Mouse (Mus musculus) left cerebral cortex, adult 8-10 months (tissue): ENCODE results near the gene Pcdh9. TPM values are rescaled to one million over a fixed set of nuclear protein-coding genes. Genes with fewer than 3 reads are reported as not detected.

Experiments
- DNase-seq, 2 experiments: peaks; one replicate each; pipeline ENCODE4 v3.0.0; 2022; ENCODE audit warnings: low spot score in 2 of 2
- total RNA-seq, 4 experiments: library from RNA; stranded (reverse); gene quantifications; 2 replicates each; pipeline ENCODE4 v1.2.4; 2022

Pcdh9 gene
- total RNA-seq, 4 experiments from 2014 or later = 170 to 200 (median 175) TPM

DNA sequence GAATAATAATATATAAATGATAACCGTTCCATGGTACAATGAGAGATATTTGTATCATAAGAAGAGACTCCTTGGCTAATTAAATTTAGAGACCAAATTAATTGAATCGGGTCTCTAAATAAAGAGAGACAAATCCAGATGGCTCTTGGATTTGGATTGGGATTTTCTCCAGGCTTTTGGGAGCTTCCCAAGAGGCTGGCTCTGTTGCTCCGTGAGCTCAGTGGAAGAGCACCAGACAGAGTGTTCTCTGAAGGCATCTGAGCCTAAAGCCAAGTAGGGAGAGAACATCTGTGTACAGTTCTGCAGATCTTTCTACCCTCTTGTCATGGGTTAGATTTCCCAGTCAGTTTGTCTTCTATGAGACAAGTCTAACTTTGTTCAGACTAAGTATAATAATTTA, 95.9 kb downstream of the Pcdh9 start:
- DNase-seq = no peak

DNA sequence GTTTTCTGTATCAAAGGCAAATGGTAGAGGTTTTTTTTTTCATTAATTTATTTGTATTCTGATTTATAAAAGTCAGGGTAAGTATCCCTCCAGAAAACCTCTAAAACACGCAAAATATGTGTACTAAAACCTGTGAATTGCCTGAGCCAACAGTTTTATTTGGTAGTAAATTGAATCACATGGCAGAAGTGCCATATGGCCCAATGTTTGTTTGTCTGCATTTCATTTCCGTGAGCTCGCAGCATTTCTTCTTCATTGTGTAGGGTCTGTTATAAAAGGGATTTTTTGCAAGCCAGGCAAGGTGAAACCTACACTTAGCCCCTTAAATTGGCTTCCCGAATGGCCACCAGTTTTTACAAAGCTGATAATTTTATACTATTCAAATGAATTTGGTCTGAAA, 104.2 kb downstream of the Pcdh9 start:
- no peak for DNase-seq

DNA sequence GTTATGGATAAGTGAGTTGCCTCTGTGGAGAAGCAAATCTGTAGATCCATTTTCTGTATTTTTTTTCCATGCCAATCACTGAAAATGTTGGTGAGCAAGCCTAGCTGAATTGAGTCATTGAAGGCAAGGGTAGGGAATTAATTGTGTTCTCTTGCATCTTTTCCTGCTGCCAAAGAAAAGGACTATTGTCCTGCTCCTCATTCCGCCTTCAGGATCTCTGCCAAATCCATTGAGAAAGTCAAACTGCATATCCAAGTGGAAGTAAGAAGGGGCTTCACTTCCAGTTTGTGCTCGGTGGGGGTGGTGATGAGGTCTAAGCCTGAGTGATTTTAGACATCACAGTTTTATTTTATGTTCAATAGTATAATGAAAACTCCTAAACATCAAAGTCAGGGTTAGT, 105.4 kb downstream of the Pcdh9 start:
- DNase-seq = no peak

DNA sequence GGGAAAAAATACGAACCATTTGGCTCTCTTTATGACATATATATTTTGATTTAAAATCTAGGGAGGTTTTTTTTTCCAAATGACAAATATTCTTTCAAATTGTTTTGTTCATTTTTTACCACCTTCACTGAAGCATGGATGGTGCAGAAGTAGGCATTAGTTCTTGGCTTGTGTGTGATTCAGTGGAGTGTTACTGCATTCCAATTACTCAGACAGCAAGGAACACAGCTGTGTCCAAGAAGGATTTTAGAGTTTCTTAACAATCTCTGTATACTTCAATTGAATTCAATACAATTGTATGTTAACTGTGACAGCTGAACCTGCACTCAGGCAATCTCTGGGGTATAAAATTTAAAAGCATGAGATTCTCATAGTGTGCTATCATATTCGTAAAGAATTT, 127.6 kb downstream of the Pcdh9 start:
- no peak for DNase-seq

DNA sequence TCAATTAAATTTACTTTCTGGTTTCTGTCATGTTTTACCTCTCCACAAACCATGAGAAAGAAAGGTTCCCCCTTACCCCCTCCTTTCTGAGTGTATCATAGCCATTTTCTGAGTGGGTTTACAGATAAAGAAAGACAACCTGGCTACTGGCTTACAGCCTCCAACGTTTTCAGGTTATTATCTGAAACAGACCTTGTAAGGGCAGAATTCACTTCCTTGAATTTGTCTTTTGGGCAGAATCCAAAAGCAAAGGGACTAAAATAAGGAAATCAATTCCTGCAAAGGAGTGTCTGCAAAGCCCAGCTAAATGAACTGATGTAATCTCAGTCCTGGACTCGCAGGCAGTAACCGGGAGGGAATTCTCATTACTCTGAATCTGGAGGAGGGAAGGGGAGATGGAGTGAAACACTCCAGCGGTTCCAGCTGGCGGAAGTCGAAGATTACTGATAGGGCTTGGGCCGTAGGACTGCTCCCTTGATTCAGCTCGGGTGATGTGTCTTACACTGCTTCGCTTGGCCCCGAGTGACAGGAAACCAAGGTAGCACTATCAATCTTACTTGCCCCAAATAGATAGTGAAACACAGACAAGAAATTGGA, 156.3 kb downstream of the Pcdh9 start:
- no peak for DNase-seq

DNA sequence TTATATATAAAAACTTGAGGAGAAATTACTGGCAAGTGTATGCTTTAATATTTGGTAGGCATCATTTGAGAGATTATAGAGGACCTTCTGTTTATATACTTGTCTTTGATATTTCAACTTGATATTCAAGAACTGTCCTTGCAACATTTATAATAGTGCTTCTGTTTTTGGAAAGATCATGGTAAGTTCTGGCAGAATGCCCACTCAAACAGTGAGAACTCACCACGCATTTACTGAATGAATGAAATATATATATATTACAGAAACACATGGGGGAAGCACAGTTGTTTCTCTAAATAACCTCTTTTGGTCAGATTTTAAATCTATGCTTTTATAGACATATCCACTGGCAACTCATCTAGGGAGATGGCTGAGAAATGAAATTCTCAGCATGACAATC, 164.7 kb downstream of the Pcdh9 start:
- DNase-seq = no peak

DNA sequence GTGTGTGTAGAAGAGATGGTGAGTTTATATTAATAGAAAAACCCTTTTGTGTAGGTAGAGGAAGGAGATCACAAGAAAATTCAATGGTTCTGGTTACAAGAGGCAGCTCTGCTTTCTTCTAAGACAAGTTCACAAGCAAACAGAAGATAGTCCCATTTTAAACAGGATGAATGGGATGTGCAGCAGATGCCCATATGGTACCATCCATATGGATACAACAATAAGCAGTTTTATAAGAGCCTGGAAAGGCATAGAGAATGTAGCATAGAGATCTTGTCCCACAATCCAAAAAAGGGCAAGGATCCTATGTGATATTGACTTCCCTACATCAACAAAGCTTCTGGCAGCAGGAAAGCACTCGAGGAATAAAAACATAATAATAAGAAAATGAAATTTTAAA, 171.3 kb downstream of the Pcdh9 start:
- DNase-seq = peak in 1 of 2 experiments; percentile 49

DNA sequence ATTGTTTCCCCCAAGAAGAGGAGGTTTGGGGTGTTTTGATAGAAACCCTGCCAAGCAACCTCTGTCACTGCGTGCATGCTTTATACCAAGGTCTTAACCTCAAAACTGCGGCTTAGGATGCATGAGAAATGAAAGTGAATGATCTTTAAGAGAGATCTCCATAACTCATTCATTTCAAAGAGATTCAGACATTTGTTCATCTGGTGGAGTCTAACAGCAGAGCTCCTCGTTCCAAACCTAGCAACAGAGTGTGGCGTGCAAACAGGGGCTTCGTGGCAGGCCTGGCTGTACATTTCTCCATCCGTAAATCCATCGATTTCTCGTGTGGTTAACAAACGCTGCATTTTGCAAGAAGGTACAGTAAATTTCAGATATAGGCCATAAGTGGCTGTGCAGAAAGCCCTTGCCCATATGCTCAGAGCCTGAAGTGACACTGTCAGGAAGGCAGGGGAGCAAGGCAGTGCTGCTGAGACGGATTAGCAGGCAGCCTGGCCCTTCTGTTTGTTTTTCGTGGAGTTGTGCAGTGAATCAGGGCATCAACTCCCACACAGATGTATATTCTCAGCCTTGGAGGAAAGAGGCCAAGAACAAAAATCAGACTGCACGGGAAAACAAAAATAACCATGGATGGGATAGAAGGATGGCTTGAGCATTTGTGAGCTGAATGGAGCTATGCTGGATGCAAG, 177.1 kb downstream of the Pcdh9 start:
- DNase-seq = peak; percentile 24 to 79

DNA sequence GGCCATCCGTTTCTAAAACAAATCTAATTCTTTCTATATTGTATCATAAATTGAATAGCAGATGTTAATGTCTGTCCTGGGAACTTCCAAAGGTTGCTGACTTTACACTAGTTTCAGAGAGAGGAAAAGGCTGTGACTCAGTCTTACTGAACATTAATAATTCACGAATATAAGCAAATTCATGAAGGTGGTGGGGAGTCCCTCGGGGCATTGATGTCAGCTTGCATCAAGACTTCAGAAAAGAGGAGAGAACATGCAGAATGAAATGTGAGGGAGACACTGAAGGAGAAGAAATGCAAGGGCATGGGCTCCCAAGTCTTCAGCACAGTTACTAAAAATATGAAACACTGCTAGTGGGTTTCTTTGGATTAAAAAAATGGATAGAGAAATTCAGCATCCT, 181.8 kb downstream of the Pcdh9 start:
- DNase-seq = no peak

DNA sequence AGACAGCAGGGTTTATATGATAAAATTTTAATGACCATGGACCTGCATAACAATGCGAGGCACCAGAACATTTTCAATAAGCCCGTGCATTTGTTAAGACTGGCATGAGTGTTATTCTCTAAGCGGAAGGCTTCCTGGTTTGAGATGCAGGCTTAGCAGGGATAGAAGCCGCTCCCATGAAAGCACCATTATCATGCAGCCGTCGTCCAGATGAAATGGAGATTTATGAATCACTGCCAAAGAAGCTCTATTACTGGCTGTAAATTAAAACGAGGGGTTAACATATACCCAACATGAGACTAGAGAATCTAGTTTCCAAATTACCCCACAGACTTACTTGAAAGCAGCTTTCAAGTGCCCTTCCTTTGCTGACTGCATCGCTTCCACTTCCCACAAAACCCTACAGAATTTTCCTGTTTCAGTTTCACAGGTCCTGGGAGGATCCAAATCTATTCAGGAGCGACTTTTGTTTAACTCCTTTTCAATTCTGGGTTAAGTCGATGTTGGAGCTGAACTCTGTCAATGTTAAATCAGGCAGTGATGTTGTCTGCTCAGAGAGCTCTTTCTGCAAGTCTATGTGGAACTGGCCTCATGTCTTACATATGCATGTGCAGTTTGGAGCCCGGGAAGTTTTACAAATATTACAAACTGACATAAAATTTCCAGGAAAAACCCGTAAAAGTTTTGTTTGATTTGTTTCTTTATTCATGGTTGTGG, 188.9 kb downstream of the Pcdh9 start:
- no peak for DNase-seq

DNA sequence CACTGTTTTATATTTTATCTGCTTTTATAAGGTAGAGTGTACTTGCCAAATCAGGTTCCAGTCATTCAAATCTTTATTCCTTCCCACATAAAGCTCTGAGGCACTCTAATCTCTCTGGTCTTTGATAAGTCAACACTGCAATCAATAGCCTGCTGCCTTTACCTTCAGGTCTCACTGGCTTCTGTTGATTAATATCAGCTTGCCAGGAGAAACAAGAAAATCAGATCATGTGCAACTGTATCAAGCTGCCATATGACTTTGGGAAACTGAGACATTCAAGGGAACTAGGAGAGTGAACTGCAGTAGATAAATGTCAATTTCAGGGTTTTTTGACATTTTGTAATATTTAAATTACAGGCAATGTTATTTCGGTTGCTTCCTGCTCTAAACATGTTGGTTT, 189.6 kb downstream of the Pcdh9 start:
- no peak for DNase-seq

DNA sequence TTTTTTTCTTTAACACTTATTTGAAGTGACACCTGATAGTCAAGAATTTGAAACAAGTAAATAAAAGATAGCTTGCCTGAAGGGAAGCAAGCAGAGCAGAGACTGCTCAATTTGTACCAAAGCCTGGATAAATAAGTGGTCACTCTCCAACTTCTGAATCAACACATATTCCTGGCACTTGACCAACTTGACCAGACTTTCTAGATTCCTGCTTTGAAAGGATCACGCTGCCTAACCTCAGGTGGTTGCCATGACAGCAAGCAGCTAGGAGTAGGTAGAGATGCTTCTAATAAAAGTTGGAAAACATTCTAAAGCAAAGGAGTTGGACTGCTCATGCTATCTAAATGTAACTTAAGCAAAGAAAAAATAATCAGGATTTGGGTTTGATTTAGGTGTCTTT, 205.8 kb downstream of the Pcdh9 start:
- no peak for DNase-seq

DNA sequence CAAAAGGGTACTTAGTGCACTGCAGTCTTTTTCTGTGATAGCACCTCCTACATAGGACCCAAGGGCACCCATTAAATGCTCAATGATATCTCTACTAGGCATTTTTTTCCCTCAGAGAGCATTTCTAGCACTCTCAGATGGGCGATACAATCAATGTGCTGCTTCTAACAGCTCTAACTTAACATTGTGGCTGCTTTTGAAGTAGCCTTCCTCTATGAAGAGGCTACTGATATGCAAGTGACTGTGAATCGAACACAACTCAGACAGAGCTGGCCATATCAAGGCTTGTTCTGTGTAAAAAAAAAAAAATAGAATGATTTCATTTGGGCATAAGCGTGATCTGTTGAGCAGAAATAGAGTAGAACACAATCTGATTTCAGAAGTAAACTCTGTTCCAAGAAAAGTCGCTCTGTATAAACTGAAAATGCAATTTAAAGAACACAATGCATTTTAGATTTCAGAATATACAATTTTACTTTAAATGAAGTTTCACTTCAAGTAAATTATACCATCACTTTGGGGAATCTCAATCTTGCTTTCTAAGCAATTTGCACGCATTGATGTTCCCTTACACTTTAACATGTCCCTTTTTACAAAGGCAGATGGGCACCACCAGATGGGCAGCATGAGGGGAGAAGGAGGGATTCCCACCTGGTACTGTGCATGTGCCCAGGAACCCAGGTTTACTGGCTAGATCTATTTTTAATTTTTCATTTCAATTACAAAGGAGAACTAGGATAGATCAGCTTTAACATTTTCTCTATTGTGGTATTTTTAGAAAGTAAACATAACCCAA, 215.0 kb downstream of the Pcdh9 start:
- DNase-seq = peak in 1 of 2 experiments; percentile 27

DNA sequence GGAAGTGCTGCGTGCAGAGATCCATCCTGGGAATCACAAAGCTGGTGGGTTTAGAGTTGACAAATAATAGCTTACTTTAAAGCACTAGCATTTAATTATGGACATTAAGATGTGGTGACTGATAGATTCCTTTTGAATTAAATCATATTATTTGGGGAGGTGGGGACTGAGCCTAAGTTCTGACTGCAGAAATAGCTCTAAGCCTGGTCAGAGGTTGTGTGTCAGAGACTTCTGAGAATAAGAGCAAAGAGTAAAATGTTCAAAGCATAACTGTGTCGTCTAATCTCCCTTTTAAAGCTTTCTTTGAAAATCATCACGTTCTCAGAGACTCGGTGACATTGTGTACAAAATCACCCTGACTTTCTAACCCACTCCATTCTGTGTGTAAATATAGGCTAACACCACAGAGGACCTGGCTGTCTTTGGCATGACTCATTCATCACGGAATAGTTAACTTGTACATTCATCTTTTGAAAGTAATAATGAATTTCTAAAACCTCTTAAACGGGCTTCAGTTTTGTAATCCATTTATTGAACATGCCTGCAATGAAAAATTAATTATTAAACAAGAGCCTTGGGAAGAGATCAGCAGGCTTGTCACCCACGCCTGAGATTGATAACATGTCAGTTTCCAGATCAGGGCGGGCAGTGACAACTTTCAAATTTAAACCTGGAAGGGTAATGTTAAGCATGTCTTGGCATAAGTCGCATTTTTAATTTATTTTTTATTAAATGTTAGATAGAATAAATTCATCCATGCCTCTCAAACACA, 236.3 kb downstream of the Pcdh9 start:
- no peak for DNase-seq

DNA sequence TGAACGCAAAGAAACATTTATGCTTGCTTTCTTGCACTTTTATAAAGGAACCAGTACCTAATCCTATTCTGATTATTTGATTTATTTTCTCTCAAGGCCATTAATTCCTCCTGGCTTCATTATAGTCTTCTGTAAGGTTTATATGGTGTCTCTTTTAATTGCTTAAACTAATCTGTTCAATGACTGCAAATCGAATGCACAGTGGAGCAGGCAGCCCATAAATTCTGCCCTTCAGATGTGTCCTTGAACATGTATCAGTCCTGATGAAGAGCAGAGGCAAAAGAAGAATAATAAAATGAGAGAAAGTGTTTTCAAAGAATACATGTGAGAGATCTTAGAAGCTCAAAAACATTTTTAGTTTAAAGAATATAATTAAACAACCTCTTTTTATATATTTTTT, 263.2 kb downstream of the Pcdh9 start:
- no peak for DNase-seq

DNA sequence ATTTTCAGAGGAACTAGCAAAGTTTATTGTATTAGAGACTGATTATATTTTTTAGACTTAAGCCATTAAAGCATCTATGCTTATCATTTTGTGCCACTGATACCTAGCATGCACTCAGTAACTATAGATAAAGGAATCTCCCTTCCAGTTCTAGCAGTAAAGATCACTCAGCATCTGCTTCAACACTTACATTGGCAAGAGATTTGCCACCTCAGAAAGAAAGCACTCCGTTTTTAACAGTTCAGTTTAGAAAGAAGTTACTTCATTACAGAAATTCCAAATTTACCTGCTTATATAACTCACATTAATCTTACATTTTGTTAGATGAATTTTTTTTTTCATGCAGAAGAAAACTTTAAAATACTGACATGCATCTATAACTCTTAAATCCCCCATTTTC, 266.3 kb downstream of the Pcdh9 start:
- DNase-seq = no peak

DNA sequence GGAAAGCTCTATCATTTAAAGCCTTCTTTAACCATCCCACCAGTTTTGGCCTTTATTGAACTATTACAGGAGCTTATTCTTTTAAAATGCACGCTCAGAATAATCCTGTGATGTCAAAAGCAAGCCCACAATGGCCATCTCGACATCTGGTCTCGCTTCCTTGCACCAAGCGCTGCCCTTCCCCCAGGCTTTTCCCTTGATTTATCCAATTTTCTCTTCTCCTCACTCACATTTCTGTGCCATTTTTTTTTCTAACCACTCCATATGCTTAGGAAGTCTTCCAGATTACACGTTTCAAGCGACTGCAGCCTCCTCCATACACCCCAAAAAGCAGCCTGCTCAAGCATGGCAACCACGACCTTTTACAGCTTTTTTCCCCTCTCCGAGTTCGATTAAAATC, 269.3 kb downstream of the Pcdh9 start:
- DNase-seq = peak in 1 of 2 experiments; percentile 69

DNA sequence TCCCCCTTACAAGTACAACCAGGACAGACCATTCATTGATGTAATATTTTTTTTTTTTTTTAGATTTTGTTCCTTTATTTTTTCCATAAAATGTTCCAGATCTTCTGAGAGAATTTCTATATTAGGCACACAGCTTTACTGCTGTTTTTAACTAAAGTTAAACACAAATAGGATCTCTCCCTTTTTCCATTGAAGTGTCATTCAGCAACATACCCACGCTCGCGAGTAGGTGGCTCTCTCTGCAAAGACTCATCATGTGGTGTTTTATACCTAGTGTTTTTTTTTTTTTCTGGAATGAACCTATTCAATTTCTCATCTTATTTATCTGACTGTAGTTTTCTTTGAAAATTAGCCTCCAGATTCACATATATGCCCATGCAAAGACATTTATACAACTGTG, 282.9 kb downstream of the Pcdh9 start:
- DNase-seq = peak in 1 of 2 experiments; percentile 79

DNA sequence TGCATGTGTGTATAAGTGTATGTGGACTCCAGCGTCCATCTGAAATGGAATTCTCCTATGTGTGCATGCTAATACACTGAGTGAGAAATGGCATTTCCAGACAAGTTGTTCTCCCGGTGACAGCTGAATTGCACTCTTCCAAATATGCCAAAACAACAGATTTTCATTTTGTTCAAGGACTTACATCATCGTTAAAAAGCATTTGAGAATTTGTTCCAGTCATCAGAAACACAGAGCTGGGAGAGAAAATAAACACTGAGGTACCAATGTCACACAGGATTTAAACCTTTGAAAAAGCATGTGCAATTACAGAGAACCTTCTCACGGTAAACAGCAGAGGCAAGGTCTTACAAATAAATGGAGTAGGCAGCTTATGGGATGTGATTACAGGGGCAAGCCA, 290.5 kb downstream of the Pcdh9 start:
- DNase-seq = no peak

DNA sequence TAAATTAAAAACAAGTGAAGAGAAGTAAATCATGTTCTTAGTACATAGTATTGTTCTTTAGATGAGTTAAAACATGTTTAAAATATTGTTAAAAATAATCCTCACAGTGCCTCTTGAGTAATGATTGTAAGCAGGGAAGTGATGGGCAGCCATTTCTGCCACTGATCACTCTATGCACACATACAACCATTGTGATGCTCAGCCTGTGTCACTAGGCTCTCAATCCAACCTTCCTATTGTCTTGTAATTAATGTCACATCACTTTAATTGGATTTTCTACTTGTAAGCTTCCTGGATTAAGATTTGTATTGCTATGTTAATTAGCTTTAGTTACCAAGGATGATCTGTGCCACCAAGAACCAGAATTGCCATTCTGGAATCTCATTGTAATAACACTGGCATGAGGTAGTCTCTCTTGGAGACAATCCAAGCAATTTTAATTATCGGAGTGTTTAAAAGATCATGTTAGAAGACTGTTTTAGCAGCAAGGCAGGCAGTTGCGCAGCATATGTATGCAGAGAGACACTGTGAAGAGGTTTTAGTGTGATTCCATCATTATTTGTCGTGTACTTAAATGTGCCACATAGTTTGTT, 305.0 kb downstream of the Pcdh9 start:
- DNase-seq = no peak

DNA sequence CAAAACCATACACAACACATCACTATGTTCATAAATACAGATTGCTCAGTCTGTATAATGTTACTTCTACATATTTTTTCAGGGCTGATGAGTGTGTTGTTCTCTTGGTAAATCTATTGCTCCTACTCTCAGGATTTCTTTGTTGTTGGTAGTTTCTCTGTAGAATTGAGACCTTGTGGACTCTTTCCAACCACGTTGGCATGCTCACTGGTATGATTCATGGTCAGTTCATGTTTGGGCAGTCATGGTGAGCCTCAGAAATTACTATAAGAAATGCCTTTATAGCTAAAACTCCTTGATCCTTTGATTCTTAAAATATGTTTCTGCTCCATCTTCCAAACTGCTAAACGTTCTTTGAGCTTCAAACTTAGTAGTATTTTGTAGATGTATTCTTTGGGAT, 326.1 kb downstream of the Pcdh9 start:
- DNase-seq = no peak
